Mouse (Mus musculus) embryonic facial prominence, embryonic 12.5 days (tissue): ENCODE measurements around the gene Pimreg. TPM values are rescaled to one million over a fixed set of nuclear protein-coding genes. Genes with fewer than 3 reads are reported as not detected.

ENCODE experiments used
- ATAC-seq: fragments of 200-750 bp; cut with Nextera tagmentation; 2 replicates; pipeline ENCODE4 v1.8.0; 2017; ENCODE audit not compliant: insufficient number of reproducible peaks, insufficient read depth, low FRiP score, low TSS enrichment
- H3K27ac ChIP-seq: fragments of 300-500 bp; sonication (generic); 2 replicates; pipeline ENCODE4 v1.5.1; 2016; ENCODE audit warnings: mild to moderate bottlenecking
- H3K27me3 ChIP-seq: fragments of 300-500 bp; sonication (generic); 2 replicates; pipeline ENCODE4 v1.6.1; 2016; ENCODE audit warnings: mild to moderate bottlenecking, moderate library complexity
- H3K36me3 ChIP-seq: fragments of 300-500 bp; sonication (generic); 2 replicates; pipeline ENCODE4 v1.6.1; 2016; ENCODE audit warnings: mild to moderate bottlenecking
- H3K4me1 ChIP-seq: fragments of 300-500 bp; sonication (generic); 2 replicates; pipeline ENCODE4 v1.6.1; 2016
- H3K4me2 ChIP-seq: fragments of 300-500 bp; sonication (generic); replicated peaks from 2 replicates; pipeline ENCODE4 v1.6.1; 2016; ENCODE audit warnings: mild to moderate bottlenecking, moderate library complexity
- H3K4me3 ChIP-seq: fragments of 300-500 bp; sonication (generic); 2 replicates; pipeline ENCODE4 v1.5.1; 2016; ENCODE audit warnings: mild to moderate bottlenecking
- H3K9ac ChIP-seq: fragments of 300-500 bp; sonication (generic); 2 replicates; pipeline ENCODE4 v1.6.1; 2016; ENCODE audit warnings: mild to moderate bottlenecking, moderate library complexity
- H3K9me3 ChIP-seq: fragments of 300-500 bp; sonication (generic); 2 replicates; pipeline ENCODE4 v1.6.1; 2016; ENCODE audit warnings: mild to moderate bottlenecking, moderate library complexity
- WGBS: fragments of 180-500 bp; shearing (Covaris S2); methylation state at CpG from one replicate; pipeline ENCODE4 v1.1.7; 2016; 5-methylcytosine and 5-hydroxymethylcytosine counted together
- polyA plus RNA-seq: library from polyadenylated mRNA; unstranded; fragments of >200 nt; fragmentation: Nextera tagmentation; extraction: Ambion mirVana; gene quantifications from 2 replicates; pipeline ENCODE4 v1.2.1, GENCODE M21; 2016

Gene Pimreg
- polyA plus RNA-seq, 1 experiment from 2014 or later = 143 TPM

DNA sequence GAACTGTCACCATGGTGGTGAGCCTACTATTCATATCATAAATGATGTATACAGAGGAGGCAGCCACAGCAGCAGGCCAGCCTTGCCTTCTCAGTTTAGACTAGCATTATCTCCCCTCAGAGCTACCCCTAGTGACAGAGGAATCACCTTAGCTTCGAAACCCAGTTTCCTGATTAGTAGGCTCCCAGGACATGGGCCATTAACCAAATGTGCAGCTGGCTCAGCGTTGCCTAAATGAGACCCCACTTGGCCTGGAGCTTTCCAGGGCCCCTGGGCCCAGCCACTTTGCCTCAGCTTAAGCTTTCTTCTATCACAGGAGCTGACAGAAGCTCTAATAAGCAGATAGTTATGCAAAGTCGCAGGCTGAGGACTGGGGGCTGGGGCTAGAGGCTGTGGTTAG is 54.2 kb downstream of the Pimreg start:
- no peak overlapping the region for H3K9ac ChIP-seq
- H3K36me3 ChIP-seq = no peaks in the 10 kb centered on the region
- H3K4me3 ChIP-seq = no peak overlapping the region
- H3K4me1 ChIP-seq = 0 out of 2 replicates have a peak, but pooled peaks cover 3% of the 10 kb centered on the region
- WGBS = 45% methylated on average over 3 of the region's 3 CpGs
- no peak for ATAC-seq
- no peak overlapping the region for H3K4me2 ChIP-seq
- H3K27me3 ChIP-seq = no peaks in the 10 kb centered on the region
- no peak overlapping the region for H3K27ac ChIP-seq
- H3K9me3 ChIP-seq = no peaks in the 10 kb centered on the region

Other genes with a start within 250 kb of the Pimreg start
- gene Aipl1, start 4.5 kb upstream of the Pimreg start, polyA plus RNA-seq = 0.36 and 0.61 TPM in 2 replicates
- gene Pitpnm3, start 93.7 kb downstream of the Pimreg start, polyA plus RNA-seq = 0.24 and 0.33 TPM in 2 replicates
- 0.95 and 0.99 TPM in 2 replicates for gene Gm43951, start 164.8 kb downstream of the Pimreg start, polyA plus RNA-seq
- 16.7 and 23.2 TPM in 2 replicates for gene 4933427D14Rik, start 165.4 kb downstream of the Pimreg start, polyA plus RNA-seq
- gene Txndc17, start 165.5 kb downstream of the Pimreg start, polyA plus RNA-seq = 194 and 202 TPM in 2 replicates
- 47.0 and 48.8 TPM in 2 replicates for gene Med31, start 173.6 kb downstream of the Pimreg start, polyA plus RNA-seq
- 0.14 and 0.31 TPM in 2 replicates for gene Slc13a5, start 225.2 kb downstream of the Pimreg start, polyA plus RNA-seq